Mouse (Mus musculus) intestine, postnatal 0 days (tissue): Measurements from ENCODE around the gene Mindy1. TPM values are rescaled to one million over a fixed set of nuclear protein-coding genes. Genes with fewer than 3 reads are reported as not detected.

Experiments used
- ATAC-seq: fragments of 200-750 bp; cut with Nextera tagmentation; 2 replicates; pipeline ENCODE4 v1.8.0; 2017; ENCODE audit warnings: mild to moderate bottlenecking, moderate TSS enrichment, moderate library complexity
- H3K27ac ChIP-seq: fragments of 300-500 bp; sonication (generic); 2 replicates; pipeline ENCODE4 v1.5.1; 2014; ENCODE audit warnings: mild to moderate bottlenecking, low read depth, low read length, moderate library complexity
- H3K27me3 ChIP-seq: fragments of 300-500 bp; sonication (generic); replicated peaks from 2 replicates; pipeline ENCODE4 v1.6.1; 2014; ENCODE audit warnings: low read length, mixed read lengths; ENCODE audit not compliant: control insufficient read depth, insufficient read depth
- H3K36me3 ChIP-seq: fragments of 300-500 bp; sonication (generic); 2 replicates; pipeline ENCODE4 v1.6.1; 2014; ENCODE audit warnings: mild to moderate bottlenecking, moderate library complexity; ENCODE audit not compliant: control insufficient read depth, insufficient read depth
- H3K4me1 ChIP-seq: fragments of 300-500 bp; sonication (generic); replicated peaks from 2 replicates; pipeline ENCODE4 v1.6.1; 2014; ENCODE audit warnings: antibody characterized with exemption, low read length, mixed read lengths; ENCODE audit not compliant: control insufficient read depth, insufficient read depth
- H3K4me2 ChIP-seq: fragments of 300-500 bp; sonication (generic); replicated peaks from 2 replicates; pipeline ENCODE4 v1.6.1; 2014; ENCODE audit warnings: low read depth, mild to moderate bottlenecking, moderate library complexity
- H3K4me3 ChIP-seq: fragments of 300-500 bp; sonication (generic); 2 replicates; pipeline ENCODE4 v1.5.1; 2014; ENCODE audit warnings: low read depth, low read length
- H3K9ac ChIP-seq: fragments of 300-500 bp; sonication (generic); 2 replicates; pipeline ENCODE4 v1.6.1; 2014; ENCODE audit warnings: mild to moderate bottlenecking, low read depth, low read length
- H3K9me3 ChIP-seq: fragments of 300-500 bp; sonication (generic); 2 replicates; pipeline ENCODE4 v1.6.1; 2016; ENCODE audit warnings: mixed run types; ENCODE audit not compliant: control insufficient read depth
- CTCF ChIP-seq: sonication (generic); IDR thresholded peaks from 2 replicates; pipeline ENCODE4 v1.5.1; 2016; ENCODE audit warnings: low read depth, mild to moderate bottlenecking, control low read depth, antibody characterized with exemption, moderate library complexity
- WGBS: fragments of 180-500 bp; shearing (Covaris S2); extraction: QIAGEN DNeasy Blood & Tissue Kit; methylation state at CpG from one replicate; pipeline ENCODE4 v1.1.7; 2014; 5-methylcytosine and 5-hydroxymethylcytosine counted together
- polyA plus RNA-seq: library from polyadenylated mRNA; unstranded; fragments of >200 nt; fragmentation: Nextera tagmentation; extraction: Ambion mirVana; gene quantifications from 2 replicates; pipeline ENCODE4 v1.2.1, GENCODE M21; 2015

Mindy1 gene
- polyA plus RNA-seq, 1 experiment from 2014 or later: 36.4 TPM

DNA sequence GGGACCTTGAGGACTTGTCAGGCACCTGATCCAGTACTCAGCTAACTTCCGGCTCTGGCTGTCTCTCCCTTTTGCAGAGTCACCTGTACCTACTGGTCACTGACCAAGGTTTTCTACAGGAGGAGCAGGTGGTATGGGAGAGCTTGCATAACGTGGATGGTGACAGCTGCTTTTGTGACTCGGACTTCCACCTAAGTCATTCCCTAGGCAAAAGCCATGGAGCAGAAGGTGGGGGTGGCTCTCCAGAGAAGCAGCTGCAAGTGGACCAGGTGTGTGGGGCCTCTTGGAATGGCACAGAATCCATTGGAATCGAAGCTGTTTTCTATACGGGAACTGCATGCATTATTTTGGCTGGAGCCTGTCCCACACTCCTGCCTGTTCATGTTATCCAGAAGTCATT, 13.6 kb downstream of the Mindy1 start:
- no peaks in the 10 kb centered on the region for H3K27me3 ChIP-seq
- WGBS: 66% methylated on average over 5 of the region's 5 CpGs
- no peak overlapping the region for H3K4me2 ChIP-seq
- ATAC-seq: peak; percentile 29
- no peak for TF ChIP-seq CTCF
- peak overlapping the region; percentile 42 for H3K27ac ChIP-seq
- H3K9me3 ChIP-seq: no peaks in the 10 kb centered on the region
- no peak overlapping the region for H3K9ac ChIP-seq
- no peak overlapping the region for H3K4me3 ChIP-seq
- no peaks in the 10 kb centered on the region for H3K4me1 ChIP-seq
- H3K36me3 ChIP-seq: peaks cover 24% of the 10 kb centered on the region

DNA sequence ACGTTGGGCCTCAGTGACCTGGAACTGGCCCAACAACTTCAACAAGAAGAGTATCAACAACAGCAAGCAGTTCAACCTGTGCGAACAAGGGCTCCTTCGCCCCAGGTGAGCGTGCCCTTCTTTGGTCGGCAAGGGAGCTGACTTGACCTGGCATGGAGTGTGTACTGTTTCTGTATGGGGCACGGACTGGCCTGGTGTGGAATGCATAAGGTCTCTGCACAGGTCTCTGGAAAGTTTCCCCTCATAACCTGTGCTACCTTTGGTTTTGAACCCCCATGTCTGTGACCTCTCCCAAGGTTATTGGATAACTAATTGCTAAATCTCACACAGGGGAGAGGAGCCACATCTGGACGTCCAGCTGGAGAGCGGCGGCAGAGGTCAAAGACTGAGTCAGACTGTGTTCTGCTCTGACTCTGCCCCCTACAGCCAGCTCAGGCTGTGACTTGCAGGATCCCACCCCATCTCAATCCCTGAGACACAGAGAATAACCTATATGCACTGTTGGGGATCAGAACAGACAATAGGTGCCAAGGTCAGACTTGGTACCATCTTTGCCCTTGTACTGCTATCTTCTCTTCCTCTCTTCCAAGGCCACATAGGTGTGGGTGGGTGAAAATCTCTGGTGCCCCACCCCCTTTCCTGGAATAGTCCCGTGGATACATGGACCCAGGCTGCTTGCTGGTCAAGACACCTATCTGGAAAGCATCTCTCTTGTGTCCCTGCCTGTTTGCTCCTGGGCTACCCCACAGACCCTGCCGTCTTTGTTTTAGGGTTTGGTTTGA, 14.4 kb downstream of the Mindy1 start:
- H3K27ac ChIP-seq: no peak overlapping the region
- H3K36me3 ChIP-seq: peaks cover 21% of the 10 kb centered on the region
- no peak overlapping the region for H3K4me2 ChIP-seq
- no peak overlapping the region for H3K4me3 ChIP-seq
- no peaks in the 10 kb centered on the region for H3K4me1 ChIP-seq
- WGBS: 73% methylated on average over 11 of the region's 11 CpGs
- TF ChIP-seq CTCF: 0 out of 2 replicates have a peak, but pooled peaks have one; percentile 3
- no peaks in the 10 kb centered on the region for H3K27me3 ChIP-seq
- no peak overlapping the region for H3K9ac ChIP-seq
- H3K9me3 ChIP-seq: no peaks in the 10 kb centered on the region
- ATAC-seq: no peak

DNA sequence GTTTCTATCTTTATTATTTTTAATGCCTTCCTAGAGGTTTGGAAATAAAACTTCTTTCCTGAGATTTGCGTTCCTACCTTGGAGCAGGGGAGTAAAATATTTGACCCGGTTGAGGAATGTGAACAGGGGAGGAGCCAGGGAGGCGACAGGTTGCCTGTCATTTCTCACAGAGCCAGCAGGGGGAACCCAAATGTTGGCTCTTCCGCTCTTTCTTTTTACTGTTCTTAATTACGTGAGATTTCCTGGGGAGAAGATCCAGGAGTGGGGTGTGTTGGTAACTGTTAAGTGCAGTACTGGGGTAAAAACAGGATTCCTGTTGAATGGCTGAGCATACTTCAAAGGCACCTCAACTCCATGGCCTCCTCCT, 14.9 kb downstream of the Mindy1 start:
- H3K9ac ChIP-seq: no peak overlapping the region
- H3K36me3 ChIP-seq: peaks cover 18% of the 10 kb centered on the region
- no peaks in the 10 kb centered on the region for H3K9me3 ChIP-seq
- TF ChIP-seq CTCF: peak; percentile 80
- no peak overlapping the region for H3K4me2 ChIP-seq
- no peaks in the 10 kb centered on the region for H3K4me1 ChIP-seq
- no peaks in the 10 kb centered on the region for H3K27me3 ChIP-seq
- H3K27ac ChIP-seq: no peak overlapping the region
- no peak for ATAC-seq
- WGBS: 9% methylated on average over 5 of the region's 5 CpGs
- H3K4me3 ChIP-seq: no peak overlapping the region

DNA sequence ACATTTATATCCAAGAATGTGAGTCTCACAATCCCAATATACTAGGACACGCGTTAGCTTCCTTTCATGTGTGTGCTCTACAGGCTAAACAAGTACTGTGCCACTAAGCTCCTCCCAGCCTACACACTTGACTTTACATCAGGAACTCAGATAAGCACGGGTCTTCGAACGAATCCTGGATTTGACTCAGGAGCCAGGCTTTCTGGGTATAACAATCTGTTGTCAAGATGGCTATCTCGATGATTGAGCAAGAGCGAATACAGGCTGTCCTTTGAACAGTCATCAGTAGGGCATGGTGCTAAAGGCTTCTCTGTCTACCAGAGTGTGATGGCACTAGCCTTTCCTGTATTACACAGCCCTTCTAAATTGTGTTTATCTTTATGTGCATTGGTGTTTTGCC, 16.9 kb downstream of the Mindy1 start:
- Histone ChIP-seq H3K4me3 (no peak overlapping the region), H3K27ac (peak overlapping the region; percentile 46), H3K4me2 (no peak overlapping the region), H3K27me3 (no peaks in the 10 kb centered on the region), H3K36me3 (peaks cover 15% of the 10 kb centered on the region), H3K9ac (no peak overlapping the region), H3K4me1 (no peaks in the 10 kb centered on the region), H3K9me3 (no peaks in the 10 kb centered on the region)
- 39% methylated on average over 7 of the region's 7 CpGs for WGBS
- TF ChIP-seq CTCF: no peak
- ATAC-seq: peak; percentile 73

DNA sequence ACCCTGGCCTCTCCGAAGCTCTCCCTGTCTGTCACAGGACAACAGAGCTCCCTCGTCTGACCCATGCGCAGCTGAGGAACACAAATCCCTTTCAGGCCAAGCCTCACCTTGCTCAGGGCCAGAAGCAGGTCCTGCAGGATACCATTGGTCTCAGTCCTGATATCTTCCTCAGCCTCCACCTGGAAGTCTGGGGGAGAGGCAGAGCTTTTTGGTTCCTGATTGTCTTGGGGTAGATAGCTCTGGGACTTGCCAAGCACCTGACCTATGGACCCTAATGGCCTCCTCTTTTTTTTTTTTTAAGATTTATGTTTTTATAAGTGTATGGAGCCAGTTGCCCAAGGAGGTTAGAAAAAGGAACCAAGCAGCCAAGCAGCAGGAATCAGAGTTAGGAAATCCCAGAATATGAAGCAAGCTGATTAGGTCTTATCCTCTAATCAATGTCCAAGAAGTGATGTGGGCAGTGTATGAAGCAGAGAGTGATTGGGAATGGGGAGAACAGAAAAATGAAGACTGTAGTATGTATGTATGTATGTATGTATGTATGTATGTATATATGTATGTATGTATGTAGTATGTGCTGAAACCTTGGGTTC, 20.2 kb downstream of the Mindy1 start:
- ATAC-seq: peak; percentile 36; the same call in 1 of the 2 replicates
- H3K4me1 ChIP-seq: no peaks in the 10 kb centered on the region
- WGBS: 50% methylated on average over 3 of the region's 3 CpGs
- no peak overlapping the region for H3K9ac ChIP-seq
- H3K4me3 ChIP-seq: no peak overlapping the region
- no peak for TF ChIP-seq CTCF
- H3K4me2 ChIP-seq: peak overlapping the region; percentile 21; the same call in 1 of the 2 replicates
- no peaks in the 10 kb centered on the region for H3K9me3 ChIP-seq
- no peak overlapping the region for H3K27ac ChIP-seq
- H3K36me3 ChIP-seq: no peaks in the 10 kb centered on the region; the same call in 1 of the 2 replicates
- H3K27me3 ChIP-seq: no peaks in the 10 kb centered on the region

DNA sequence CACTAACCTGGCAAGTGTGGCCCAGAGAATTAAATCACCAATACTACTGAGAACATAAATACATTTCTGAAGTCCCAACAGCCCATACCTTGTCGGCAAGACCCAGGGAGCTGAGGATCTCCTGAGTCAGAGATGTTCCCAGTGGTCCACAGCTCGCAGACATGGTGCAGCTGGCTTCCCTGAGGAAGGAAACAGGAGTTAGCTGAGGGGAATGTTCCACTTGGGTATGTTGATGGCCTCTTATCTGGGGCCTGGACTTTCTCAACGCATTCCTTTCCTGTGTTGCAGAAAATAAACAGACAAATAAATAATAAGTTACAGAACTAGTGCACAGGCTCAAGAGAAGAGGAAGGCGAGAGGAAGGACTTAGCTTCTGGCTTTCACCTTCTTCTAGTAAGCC, 25.1 kb downstream of the Mindy1 start:
- no peak overlapping the region for H3K27ac ChIP-seq
- H3K27me3 ChIP-seq: no peaks in the 10 kb centered on the region
- WGBS: 67% methylated on average over 4 of the region's 4 CpGs
- ATAC-seq: no peak
- no peak overlapping the region for H3K9ac ChIP-seq
- no peak for TF ChIP-seq CTCF
- H3K4me2 ChIP-seq: no peak overlapping the region
- H3K9me3 ChIP-seq: no peaks in the 10 kb centered on the region
- H3K4me3 ChIP-seq: no peak overlapping the region
- no peaks in the 10 kb centered on the region for H3K36me3 ChIP-seq
- H3K4me1 ChIP-seq: no peaks in the 10 kb centered on the region
